Mouse (Mus musculus) testis, adult 2 months (tissue): ENCODE results near the gene Pim3. TPM values are rescaled to one million over a fixed set of nuclear protein-coding genes. Genes with fewer than 3 reads are reported as not detected.

ENCODE experiments used
- H3K27ac ChIP-seq: fragments of 200-500 bp; 2 replicates; pipeline ENCODE4 v1.5.1; 2012; ENCODE audit warnings: low read depth, low read length; ENCODE audit not compliant: control insufficient read depth, insufficient read depth
- H3K27me3 ChIP-seq: fragments of 200-500 bp; 2 replicates; pipeline ENCODE4 v1.6.1; 2012; ENCODE audit warnings: mild to moderate bottlenecking, low read length, moderate library complexity; ENCODE audit not compliant: control insufficient read depth, insufficient read depth
- H3K36me3 ChIP-seq: fragments of 200-500 bp; 2 replicates; pipeline ENCODE4 v1.6.1; 2012; ENCODE audit warnings: mild to moderate bottlenecking, low read length; ENCODE audit not compliant: control insufficient read depth, insufficient read depth
- H3K4me1 ChIP-seq: fragments of 200-500 bp; 2 replicates; pipeline ENCODE4 v1.6.1; 2012; ENCODE audit warnings: low read length; ENCODE audit not compliant: control insufficient read depth, insufficient read depth
- H3K4me3 ChIP-seq: fragments of 200-500 bp; 2 replicates; pipeline ENCODE4 v1.5.1; 2012; ENCODE audit warnings: low read depth, mild to moderate bottlenecking, low read length, moderate library complexity, mixed read lengths; ENCODE audit not compliant: control insufficient read depth
- CTCF ChIP-seq: fragments of 200-500 bp; IDR thresholded peaks from 2 replicates; pipeline ENCODE4 v1.5.1; 2012; ENCODE audit warnings: low read depth, mild to moderate bottlenecking, inconsistent platforms, low read length, moderate library complexity; ENCODE audit not compliant: control insufficient read depth, insufficient read depth, insufficient replicate concordance
- POLR2A ChIP-seq: fragments of 200-500 bp; IDR thresholded peaks from 2 replicates; pipeline ENCODE4 v1.6.1; 2012; ENCODE audit warnings: low read depth, mild to moderate bottlenecking, inconsistent platforms, low read length, moderate library complexity; ENCODE audit not compliant: control insufficient read depth
- polyA plus RNA-seq: library from polyadenylated mRNA; depleted of rRNA; stranded (reverse); fragments of >200 nt; gene quantifications from 2 replicates; pipeline ENCODE4 v1.2.3, GENCODE M21; 2012

Gene Pim3
- polyA plus RNA-seq, 1 experiment, result 13.2 TPM

GRCm38 (mm10) chr15:88854969-88855830 is 6.8 kb upstream of the Pim3 start:
- TF ChIP-seq POLR2A (no peak), CTCF (no peak)
- Histone ChIP-seq H3K36me3 (no peaks in the 10 kb centered on the region), H3K4me3 (no peak overlapping the region), H3K27me3 (no peaks in the 10 kb centered on the region), H3K4me1 (peaks cover 20% of the 10 kb centered on the region), H3K27ac (no peak overlapping the region)

- no peaks in the 10 kb centered on the region for H3K36me3 ChIP-seq
- no peaks in the 10 kb centered on the region for H3K27me3 ChIP-seq
- no peak for TF ChIP-seq CTCF
- TF ChIP-seq POLR2A, result no peak
- no peak overlapping the region for H3K4me3 ChIP-seq
- H3K4me1 ChIP-seq, result peaks cover 21% of the 10 kb centered on the region
- no peak overlapping the region for H3K27ac ChIP-seq
Observed at GRCm38 (mm10) chr15:88855896-88856417, 6.0 kb upstream of the Pim3 start.

GRCm38 (mm10) chr15:88856613-88857012 is 5.4 kb upstream of the Pim3 start:
- Histone ChIP-seq H3K4me1 (peaks cover 25% of the 10 kb centered on the region), H3K27me3 (no peaks in the 10 kb centered on the region), H3K36me3 (no peaks in the 10 kb centered on the region), H3K4me3 (no peak overlapping the region), H3K27ac (no peak overlapping the region)
- no peak for TF ChIP-seq CTCF

- no peak overlapping the region for H3K4me3 ChIP-seq
- no peak overlapping the region for H3K27ac ChIP-seq
- no peaks in the 10 kb centered on the region for H3K27me3 ChIP-seq
- TF ChIP-seq POLR2A, result no peak
- TF ChIP-seq CTCF, result no peak
- H3K4me1 ChIP-seq, result peaks cover 26% of the 10 kb centered on the region
- H3K36me3 ChIP-seq, result no peaks in the 10 kb centered on the region
Observed at GRCm38 (mm10) chr15:88857361-88857760, 4.6 kb upstream of the Pim3 start.

- no peak overlapping the region for H3K27ac ChIP-seq
- H3K27me3 ChIP-seq, result no peaks in the 10 kb centered on the region
- no peaks in the 10 kb centered on the region for H3K36me3 ChIP-seq
- no peak for TF ChIP-seq POLR2A
- TF ChIP-seq CTCF, result no peak
- H3K4me1 ChIP-seq, result peaks cover 26% of the 10 kb centered on the region
- no peak overlapping the region for H3K4me3 ChIP-seq
Observed at GRCm38 (mm10) chr15:88858141-88858541, 3.8 kb upstream of the Pim3 start.

- Histone ChIP-seq H3K4me1 (peaks cover 26% of the 10 kb centered on the region), H3K4me3 (no peak overlapping the region), H3K27me3 (no peaks in the 10 kb centered on the region), H3K36me3 (no peaks in the 10 kb centered on the region), H3K27ac (no peak overlapping the region)
- TF ChIP-seq CTCF (no peak), POLR2A (no peak)
Observed at GRCm38 (mm10) chr15:88858707-88859106, 3.3 kb upstream of the Pim3 start.

GRCm38 (mm10) chr15:88859206-88859970 is 2.6 kb upstream of the Pim3 start:
- H3K4me1 ChIP-seq, result peaks cover 31% of the 10 kb centered on the region
- H3K4me3 ChIP-seq, result no peak overlapping the region
- H3K36me3 ChIP-seq, result no peaks in the 10 kb centered on the region; the same call in 1 of the 2 replicates
- TF ChIP-seq POLR2A (no peak), CTCF (no peak)
- no peaks in the 10 kb centered on the region for H3K27me3 ChIP-seq
- no peak overlapping the region for H3K27ac ChIP-seq
